Mouse (Mus musculus) NIH3T3 (cell line): ENCODE measurements around the gene Gucd1.
"Not testable (repeated sequence)": the region's sequence is repeated elsewhere in the genome, so short reads cannot be mapped to it uniquely, and the experiment has no call there.

Experiments used
- DNase-seq: peaks from one replicate; pipeline ENCODE4 v3.0.0-alpha.2; 2012; ENCODE audit warnings: low read depth

The Gucd1 gene

GRCm38 (mm10) chr10:75503692-75504091 lies 14.1 kb downstream of the Gucd1 start:
- no peak for DNase-seq

- peak; percentile 40 for DNase-seq
Observed at GRCm38 (mm10) chr10:75501641-75502040, 16.1 kb downstream of the Gucd1 start.

DNA sequence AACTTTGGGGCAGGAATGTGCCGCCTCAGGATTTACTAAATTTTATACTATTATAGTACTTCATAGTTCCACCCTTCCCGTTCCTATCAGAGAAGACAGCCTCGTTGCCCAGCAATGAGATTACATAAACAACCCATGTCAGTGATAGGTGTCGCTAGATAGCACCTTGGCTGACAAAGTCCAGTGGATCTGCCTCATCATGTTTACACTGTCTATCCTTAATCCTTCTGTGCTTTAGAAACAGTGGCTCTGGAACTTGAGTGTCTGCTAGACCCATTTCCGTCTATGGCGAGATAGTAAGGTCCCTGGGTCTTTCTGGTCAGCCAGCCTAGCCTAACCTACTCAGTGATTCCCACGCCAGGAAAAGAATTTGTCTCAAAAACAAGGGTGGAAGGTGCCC lies 17.4 kb downstream of the Gucd1 start:
- DNase-seq: no peak

DNA sequence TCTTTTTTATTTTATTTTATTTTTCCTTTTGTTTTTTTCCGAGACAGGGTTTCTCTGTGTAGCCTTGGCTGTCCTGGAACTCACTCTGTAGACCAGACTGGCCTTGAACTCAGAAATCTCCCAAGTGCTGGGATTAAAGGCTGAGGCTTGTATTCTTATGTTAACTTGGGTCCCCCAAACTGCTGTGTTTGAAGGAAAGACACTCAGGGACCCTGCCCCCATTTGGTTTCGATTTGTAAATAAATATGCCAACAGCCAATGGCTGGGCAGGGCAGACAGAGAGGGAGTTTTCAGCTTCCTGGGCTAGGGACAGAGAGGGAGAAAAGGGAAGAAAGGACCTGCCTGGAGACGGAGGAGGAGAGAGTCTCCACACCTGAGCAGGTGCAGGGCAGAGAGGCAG lies 18.0 kb downstream of the Gucd1 start:
- no peak for DNase-seq

- not testable (repeated sequence) for DNase-seq
Observed at GRCm38 (mm10) chr10:75499214-75499613, 18.6 kb downstream of the Gucd1 start.

- DNase-seq: peak; percentile 55
Observed at GRCm38 (mm10) chr10:75495921-75496320, 21.9 kb downstream of the Gucd1 start.

- peak; percentile 33 for DNase-seq
Observed at GRCm38 (mm10) chr10:75495304-75495703, 22.5 kb downstream of the Gucd1 start.

DNA sequence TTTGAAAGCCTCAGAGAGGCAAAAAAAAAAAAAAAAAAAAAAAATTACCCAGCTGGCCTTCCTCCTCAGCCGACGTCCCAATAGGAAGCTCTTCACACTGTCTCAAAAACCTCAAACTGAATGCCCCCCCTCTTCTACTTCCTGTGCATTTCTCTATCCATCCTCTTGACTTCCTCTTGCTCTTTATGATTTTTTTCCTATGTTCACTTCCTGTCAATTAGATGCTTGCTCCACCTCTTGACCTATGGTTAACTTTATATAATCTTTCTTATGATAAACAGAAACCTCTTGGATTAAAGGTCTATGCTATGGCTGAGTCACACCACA lies 25.9 kb downstream of the Gucd1 start:
- DNase-seq: no peak

DNA sequence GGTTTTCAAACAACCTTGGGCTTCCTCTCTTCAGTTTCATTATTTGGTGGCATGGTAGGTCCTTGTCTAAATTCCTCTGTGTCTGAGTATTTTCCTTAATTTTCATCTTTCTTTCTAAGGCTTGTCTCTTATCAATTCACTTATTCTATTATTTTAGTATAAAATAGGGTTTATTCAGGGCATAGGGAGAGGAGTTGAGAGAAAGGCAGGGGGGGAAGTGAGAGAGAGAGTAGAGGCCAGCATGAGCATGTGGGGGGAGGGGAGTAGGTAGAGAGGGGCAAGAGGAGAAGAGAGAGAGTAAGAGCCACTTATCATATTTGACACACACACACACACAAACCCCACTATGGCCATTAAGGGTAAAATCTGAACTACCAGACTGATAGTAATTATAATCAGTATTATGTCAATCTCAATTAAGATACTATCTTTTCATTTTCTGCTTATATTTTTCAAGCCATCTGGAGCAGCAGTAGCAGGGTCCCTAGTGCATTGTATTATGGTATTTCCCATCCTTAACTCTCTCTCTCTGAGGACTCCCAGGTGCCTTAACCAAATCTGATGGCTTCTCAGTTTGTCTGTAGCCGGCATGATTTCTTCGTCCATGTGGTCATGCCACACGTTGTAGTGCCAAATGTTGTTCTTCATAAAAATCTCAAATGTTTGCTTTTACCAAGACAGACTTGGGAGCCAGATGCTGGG lies 26.4 kb downstream of the Gucd1 start:
- DNase-seq: no peak

DNA sequence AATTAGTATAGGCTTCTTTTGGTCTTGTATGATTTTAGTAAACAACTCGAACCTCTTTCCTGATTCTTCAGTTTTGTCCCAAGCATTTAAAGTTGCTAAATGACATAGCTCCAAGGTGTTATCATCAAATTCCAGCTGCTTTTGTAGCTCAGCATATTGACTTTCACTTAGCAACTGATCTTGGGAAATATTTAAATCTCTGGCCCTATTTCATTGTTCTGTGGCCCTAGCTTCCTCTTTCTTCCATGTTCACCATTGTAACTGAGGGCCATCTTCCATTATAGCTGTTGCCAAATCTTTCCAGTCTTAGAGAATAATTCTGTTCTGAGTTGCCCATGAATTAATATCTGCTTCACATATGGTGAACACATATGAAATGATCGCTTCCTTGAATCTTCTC lies 27.0 kb downstream of the Gucd1 start:
- no peak for DNase-seq

DNA sequence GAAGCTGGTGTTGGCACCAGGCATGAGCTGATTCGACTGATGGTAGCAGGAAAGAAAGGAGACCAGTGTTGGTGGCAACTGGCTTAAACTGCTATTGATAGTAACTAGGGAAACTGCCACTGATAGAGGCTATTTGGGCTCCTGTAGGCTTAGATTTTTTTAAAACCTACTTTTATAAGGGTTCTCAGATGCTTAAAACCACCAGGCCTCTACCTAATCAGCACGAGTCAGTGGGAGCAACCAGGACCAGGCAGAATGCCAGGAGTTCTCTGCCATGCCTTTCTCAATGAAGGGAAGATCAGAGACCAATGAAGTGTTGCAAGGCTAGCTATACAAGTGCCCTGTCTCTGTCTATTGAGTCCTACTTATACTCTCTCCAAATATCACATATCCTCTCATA lies 28.2 kb downstream of the Gucd1 start:
- DNase-seq: peak; percentile 63

- DNase-seq: no peak
Observed at GRCm38 (mm10) chr10:75487131-75487530, 30.6 kb downstream of the Gucd1 start.

DNA sequence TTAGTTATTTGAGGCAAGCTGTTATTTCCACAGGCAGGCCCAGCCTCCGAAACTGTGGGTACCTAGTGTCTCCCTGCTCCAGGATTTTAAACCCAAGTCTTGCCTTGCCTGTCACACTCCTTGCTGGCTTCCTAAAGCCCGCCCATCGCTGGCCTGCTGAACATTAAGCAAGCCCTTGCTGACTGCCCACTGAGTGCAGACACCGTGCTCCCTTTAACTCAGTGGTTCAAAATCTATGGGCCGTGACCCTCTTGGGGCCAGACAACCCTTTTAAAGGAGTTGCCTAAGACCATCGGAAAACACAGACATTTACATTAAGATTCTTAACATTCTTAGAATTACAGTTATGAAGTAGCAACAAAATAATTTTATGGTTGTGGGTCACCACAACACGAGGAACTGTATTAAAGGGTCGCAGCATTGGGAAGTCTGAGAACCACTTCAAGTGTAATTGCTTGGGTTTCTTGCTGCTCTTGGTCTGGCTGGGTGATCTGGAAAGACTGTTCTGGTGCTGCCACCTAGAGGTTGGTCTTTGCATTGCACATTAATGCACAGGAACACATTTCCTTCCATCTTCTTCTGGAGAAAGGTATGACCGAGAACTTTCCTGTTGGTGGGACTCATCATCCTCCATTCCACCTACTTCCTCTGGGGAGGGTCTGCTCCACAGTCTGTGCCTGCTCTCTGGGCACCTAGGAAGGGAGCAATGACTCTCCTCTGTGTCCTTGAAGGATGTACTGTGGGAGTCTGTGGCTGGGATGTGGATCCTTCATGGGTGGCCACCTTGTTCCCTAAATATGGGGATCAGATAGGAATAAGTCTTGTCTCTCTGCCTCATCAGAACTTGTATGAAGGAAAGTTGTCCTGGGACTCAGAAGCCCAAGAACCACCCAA lies 31.4 kb downstream of the Gucd1 start:
- peak; percentile 90 for DNase-seq

- no peak for DNase-seq
Observed at GRCm38 (mm10) chr10:75484767-75485166, 33.0 kb downstream of the Gucd1 start.

DNA sequence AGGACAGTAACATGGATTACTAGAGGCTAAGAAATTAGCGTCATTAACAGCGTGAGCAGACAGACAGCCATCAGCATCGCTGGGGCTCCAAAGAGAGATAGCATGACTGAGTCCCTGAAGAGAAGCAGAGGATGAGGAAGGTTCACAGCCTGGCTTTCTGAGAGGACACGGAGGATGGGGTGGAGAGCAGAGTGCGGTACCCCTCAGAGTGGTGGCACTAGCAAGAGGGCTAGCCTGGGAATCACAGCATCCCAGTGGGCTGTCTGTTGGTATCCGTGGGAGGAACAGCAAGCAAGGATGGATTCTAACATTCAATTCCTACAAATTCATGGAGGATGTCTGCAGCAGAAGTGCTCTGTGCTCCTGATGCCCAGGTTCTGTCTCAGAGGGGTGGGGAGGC lies 33.7 kb downstream of the Gucd1 start:
- no peak for DNase-seq

- no peak for DNase-seq
Observed at GRCm38 (mm10) chr10:75482919-75483483, 34.8 kb downstream of the Gucd1 start.

DNA sequence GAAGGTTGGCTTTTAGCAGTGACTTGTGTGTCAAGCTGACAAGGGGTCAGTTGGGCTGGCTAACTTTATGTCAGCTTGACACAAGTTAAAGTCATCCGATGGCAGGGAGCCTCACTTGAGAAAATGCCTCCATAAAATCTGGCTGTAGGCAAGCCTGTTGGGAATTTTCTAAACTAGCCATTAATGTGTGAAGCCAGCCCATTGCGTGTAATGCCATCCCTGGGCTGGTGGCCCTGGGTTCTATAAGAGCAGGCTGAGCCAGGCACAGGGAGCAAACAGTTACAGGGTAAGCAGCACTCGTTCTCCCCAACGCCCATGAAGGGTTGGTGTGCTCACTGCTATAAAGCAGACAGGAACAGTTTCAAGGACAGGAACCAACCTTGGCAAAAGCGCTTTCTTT lies 35.5 kb downstream of the Gucd1 start:
- no peak for DNase-seq

DNA sequence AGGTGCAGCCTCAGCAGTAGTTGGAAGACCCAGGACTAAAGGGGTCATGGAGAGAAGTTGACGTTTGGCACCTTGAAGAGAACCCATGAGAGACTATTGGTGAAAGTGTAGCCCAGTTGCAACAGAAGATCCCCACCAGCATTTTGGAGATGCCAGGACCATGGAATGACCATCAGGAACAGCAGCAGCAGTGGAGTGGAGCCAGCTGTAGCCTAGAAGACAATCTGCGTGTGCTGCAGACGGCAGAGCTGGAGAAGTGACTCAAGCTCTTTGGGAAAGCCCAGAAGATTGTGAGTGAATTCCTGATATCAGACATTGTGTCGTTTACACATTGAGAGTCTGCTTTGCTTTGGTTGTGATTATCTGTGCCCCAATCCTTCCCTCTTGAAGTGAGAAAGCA lies 36.1 kb downstream of the Gucd1 start:
- no peak for DNase-seq

DNA sequence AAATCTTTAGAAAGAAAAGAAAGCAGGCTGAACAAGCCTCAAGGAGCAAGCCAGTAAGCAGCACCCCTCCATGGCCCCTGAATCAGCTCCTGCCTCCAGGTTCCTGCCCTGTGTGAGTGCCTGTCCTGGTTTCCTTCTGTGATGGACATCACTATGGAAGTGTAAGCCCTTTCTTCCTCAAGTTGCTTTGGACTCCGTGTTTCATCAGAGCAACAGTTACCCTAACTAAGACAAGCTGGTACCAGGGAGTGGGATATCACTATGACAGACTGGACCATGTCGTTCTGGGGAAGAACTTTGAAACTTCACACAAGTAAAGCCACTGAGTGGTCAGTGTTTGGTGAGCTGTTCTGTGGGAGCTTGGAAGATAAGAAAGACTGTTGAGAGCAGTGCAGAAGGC lies 37.8 kb downstream of the Gucd1 start:
- no peak for DNase-seq

GRCm38 (mm10) chr10:75477034-75477433 lies 40.7 kb downstream of the Gucd1 start:
- no peak for DNase-seq

DNA sequence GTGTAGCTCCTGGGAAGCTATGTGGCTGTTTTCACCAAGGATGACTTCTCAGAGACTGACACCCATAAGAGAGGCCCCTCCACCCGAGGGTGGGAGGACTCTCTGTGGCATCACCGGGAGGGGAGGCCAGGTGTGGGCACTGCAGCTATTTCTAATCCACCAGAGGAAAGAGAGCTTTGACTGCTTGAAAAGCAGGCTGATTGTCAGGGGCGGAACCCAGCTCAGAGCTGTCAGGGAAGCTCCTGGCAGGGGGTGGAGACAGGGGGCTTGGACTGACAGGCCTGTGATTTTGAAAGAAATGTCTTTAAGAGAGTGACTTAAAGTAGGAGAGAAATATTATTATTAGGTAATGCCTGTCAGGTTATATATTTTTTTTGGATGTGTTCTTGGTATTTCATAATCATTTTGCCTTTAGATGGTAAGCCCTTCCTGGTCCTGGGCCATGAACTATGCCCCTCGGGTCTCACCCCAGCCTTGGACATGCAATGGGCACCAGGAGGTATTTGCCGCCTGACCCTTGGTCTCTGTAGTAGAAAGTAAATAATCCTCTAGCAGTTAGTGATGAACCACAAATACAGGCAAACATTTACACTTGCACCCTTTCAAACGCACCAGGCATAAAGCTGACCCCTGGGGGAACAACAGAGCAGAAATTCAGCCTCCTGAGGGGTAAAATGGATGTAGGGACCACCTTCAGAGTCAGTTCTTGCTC lies 42.5 kb downstream of the Gucd1 start:
- not testable (repeated sequence) for DNase-seq

DNA sequence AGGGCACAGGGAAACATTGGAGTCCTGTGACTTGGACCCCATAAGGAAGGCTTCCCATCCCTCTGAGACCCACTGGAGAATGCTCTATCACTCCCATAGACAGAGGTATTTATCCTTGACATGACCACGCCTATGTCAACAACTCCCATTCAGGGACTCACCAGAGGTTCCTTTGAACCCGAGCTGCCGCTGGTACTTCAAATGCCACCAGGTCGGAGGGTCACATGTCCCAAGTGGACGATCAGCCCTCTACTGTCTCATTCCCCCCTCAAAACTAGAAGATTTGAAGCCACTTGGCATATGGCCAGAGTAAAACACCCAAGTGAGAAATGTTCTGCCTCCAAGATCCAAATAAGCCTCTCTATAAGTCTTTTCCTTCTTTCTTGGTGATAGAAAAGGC lies 43.2 kb downstream of the Gucd1 start:
- no peak for DNase-seq

DNA sequence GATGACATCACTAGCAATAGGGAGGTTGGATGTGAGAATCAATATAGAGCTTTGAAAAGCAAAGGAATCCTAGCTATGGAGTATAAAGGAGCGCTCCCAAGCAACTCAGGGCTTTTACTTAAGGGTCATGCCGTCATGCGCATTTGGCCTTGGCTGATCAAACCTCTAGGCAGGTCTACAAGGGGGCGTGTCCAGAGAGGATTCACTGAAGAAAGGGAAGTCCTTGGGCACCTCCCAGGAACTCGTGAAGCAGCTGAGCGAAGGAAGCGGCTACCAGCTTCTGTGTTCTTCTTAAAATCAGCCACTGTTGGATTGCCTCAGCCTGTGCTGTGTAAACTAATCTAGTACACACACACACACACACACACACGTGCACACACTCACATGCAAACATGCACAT lies 44.4 kb downstream of the Gucd1 start:
- DNase-seq: no peak
